Mouse (Mus musculus): Measurements from ENCODE around the gene Gatad2b. TPM values are rescaled to one million over a fixed set of nuclear protein-coding genes. Genes with fewer than 3 reads are reported as not detected.

The Gatad2b gene
- polyA plus RNA-seq, 1 experiment from 2014 or later = 11.3 TPM

- Histone ChIP-seq H3K9me3 (ENCODE audit: low read length) (no peaks in the 10 kb centered on the region), H3K27me3 (ENCODE audit: insufficient read depth, low read length) (no peaks in the 10 kb centered on the region), H3K4me2 (replicated peaks; ENCODE audit: low read depth, low read length) (no peak overlapping the region), H3K4me3 (ENCODE audit: low read length) (no peak overlapping the region), H3K4me1 (ENCODE audit: insufficient read depth, low read length) (no peaks in the 10 kb centered on the region), H3K27ac (ENCODE audit: low read length) (no peak overlapping the region), H3K9ac (replicated peaks; ENCODE audit: low read length) (no peak overlapping the region), H3K36me3 (ENCODE audit: insufficient read depth, low read length) (no peaks in the 10 kb centered on the region)
- WGBS = 33% methylated on average over 2 of the region's 2 CpGs
- ATAC-seq (ENCODE audit: low FRiP score, low TSS enrichment) = no peak
Observed at GRCm38 (mm10) chr3:90369041-90369440, 76.1 kb downstream of the Gatad2b start.

DNA sequence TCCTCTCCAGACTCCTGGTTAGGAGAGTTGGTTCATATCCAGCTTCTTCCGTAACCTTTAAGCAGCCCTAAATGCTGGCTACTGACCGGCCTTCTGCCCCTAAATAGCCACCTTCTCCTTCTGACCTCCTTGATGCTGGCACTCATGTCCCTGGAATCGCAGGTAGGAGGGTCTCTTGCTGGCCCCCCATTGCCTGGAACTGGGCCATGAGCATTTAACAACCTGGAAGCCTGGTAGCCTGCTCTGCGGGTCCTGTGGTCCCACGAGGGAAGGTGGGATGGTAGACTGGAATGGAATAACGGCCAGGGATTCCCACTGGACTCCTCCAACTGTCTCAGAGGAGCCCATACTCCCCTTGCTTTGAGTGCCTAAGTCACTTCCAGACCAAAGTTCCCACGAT is 78.9 kb downstream of the Gatad2b start:
- 65% methylated on average over 7 of the region's 7 CpGs for WGBS
- Histone ChIP-seq H3K27me3 (ENCODE audit: insufficient read depth, low read length) (no peaks in the 10 kb centered on the region), H3K4me2 (replicated peaks; ENCODE audit: low read depth, low read length) (no peak overlapping the region), H3K9ac (replicated peaks; ENCODE audit: low read length) (no peak overlapping the region), H3K4me3 (ENCODE audit: low read length) (no peak overlapping the region), H3K9me3 (ENCODE audit: low read length) (no peaks in the 10 kb centered on the region), H3K27ac (ENCODE audit: low read length) (no peak overlapping the region), H3K4me1 (ENCODE audit: insufficient read depth, low read length) (0 out of 2 replicates have a peak, but pooled peaks cover 3% of the 10 kb centered on the region), H3K36me3 (ENCODE audit: insufficient read depth, low read length) (no peaks in the 10 kb centered on the region)
- ATAC-seq (ENCODE audit: low FRiP score, low TSS enrichment) = no peak

- 70% methylated on average over 5 of the region's 5 CpGs for WGBS
- ATAC-seq (ENCODE audit: low FRiP score, low TSS enrichment) = no peak
Observed at GRCm38 (mm10) chr3:90372817-90373216, 79.8 kb downstream of the Gatad2b start.

DNA sequence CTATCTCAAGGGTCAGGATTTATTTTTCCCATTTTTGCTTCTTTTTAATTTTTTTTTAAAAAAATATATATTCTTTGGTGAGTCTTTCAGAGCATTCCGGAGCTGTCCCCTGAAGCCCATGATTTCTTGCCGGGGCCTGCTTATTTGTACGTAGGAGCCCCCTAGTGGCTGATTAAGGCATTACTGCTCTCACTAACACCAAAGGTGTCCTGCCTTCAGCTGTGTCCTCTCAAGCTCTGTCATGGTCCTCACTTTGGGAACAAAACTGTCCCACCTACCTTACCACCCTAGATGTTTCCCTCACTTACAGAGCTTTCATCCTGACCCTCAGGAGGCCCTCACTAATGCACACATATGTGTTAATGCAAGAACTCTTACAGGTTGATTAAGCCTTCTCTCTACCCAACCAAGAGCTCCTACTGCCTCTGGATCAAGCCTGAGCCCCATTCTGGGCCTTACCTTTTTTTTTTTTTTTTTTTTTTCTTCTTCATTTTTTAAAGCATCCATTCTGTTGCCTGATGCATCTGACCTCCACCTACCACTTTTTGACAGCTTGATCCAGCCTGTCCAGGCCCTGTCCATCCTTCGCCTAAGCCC is 80.6 kb downstream of the Gatad2b start:
- 0 out of 2 replicates have a peak, but pooled peaks cover 3% of the 10 kb centered on the region for H3K4me1 ChIP-seq (ENCODE audit: insufficient read depth, low read length)
- no peaks in the 10 kb centered on the region for H3K36me3 ChIP-seq (ENCODE audit: insufficient read depth, low read length)
- H3K27ac ChIP-seq (ENCODE audit: low read length) = no peak overlapping the region
- WGBS = 27% methylated on average over 4 of the region's 4 CpGs
- H3K9ac ChIP-seq (replicated peaks; ENCODE audit: low read length) = no peak overlapping the region
- H3K27me3 ChIP-seq (ENCODE audit: insufficient read depth, low read length) = no peaks in the 10 kb centered on the region
- no peak overlapping the region for H3K4me3 ChIP-seq (ENCODE audit: low read length)
- H3K4me2 ChIP-seq (replicated peaks; ENCODE audit: low read depth, low read length) = no peak overlapping the region
- no peaks in the 10 kb centered on the region for H3K9me3 ChIP-seq (ENCODE audit: low read length)
- peak; percentile 66; the same call in 1 of the 2 replicates for ATAC-seq (ENCODE audit: low FRiP score, low TSS enrichment)

More at GRCm38 (mm10) chr3:90372817-90373216, 79.8 kb downstream of the Gatad2b start:
- Histone ChIP-seq H3K9ac (replicated peaks; ENCODE audit: low read length) (no peak overlapping the region), H3K27me3 (ENCODE audit: insufficient read depth, low read length) (no peaks in the 10 kb centered on the region), H3K4me1 (ENCODE audit: insufficient read depth, low read length) (0 out of 2 replicates have a peak, but pooled peaks cover 3% of the 10 kb centered on the region), H3K4me3 (ENCODE audit: low read length) (no peak overlapping the region), H3K9me3 (ENCODE audit: low read length) (no peaks in the 10 kb centered on the region), H3K27ac (ENCODE audit: low read length) (no peak overlapping the region), H3K4me2 (replicated peaks; ENCODE audit: low read depth, low read length) (no peak overlapping the region), H3K36me3 (ENCODE audit: insufficient read depth, low read length) (no peaks in the 10 kb centered on the region)

GRCm38 (mm10) chr3:90374368-90374767 is 81.4 kb downstream of the Gatad2b start:
- ATAC-seq (ENCODE audit: low FRiP score, low TSS enrichment) = no peak
- H3K36me3 ChIP-seq (ENCODE audit: insufficient read depth, low read length) = no peaks in the 10 kb centered on the region
- 69% methylated on average over 4 of the region's 4 CpGs for WGBS
- no peak overlapping the region for H3K4me3 ChIP-seq (ENCODE audit: low read length)
- no peak overlapping the region for H3K9ac ChIP-seq (replicated peaks; ENCODE audit: low read length)
- H3K9me3 ChIP-seq (ENCODE audit: low read length) = no peaks in the 10 kb centered on the region
- H3K4me1 ChIP-seq (ENCODE audit: insufficient read depth, low read length) = 0 out of 2 replicates have a peak, but pooled peaks cover 3% of the 10 kb centered on the region
- no peak overlapping the region for H3K27ac ChIP-seq (ENCODE audit: low read length)
- H3K4me2 ChIP-seq (replicated peaks; ENCODE audit: low read depth, low read length) = no peak overlapping the region
- H3K27me3 ChIP-seq (ENCODE audit: insufficient read depth, low read length) = no peaks in the 10 kb centered on the region

- no peak for ATAC-seq (ENCODE audit: low FRiP score, low TSS enrichment)
- H3K9me3 ChIP-seq (ENCODE audit: low read length) = no peaks in the 10 kb centered on the region
- no peak overlapping the region for H3K9ac ChIP-seq (replicated peaks; ENCODE audit: low read length)
- no peak overlapping the region for H3K4me2 ChIP-seq (replicated peaks; ENCODE audit: low read depth, low read length)
- 0 out of 2 replicates have a peak, but pooled peaks cover 3% of the 10 kb centered on the region for H3K4me1 ChIP-seq (ENCODE audit: insufficient read depth, low read length)
- H3K27ac ChIP-seq (ENCODE audit: low read length) = no peak overlapping the region
- H3K36me3 ChIP-seq (ENCODE audit: insufficient read depth, low read length) = no peaks in the 10 kb centered on the region
- H3K4me3 ChIP-seq (ENCODE audit: low read length) = no peak overlapping the region
- H3K27me3 ChIP-seq (ENCODE audit: insufficient read depth, low read length) = no peaks in the 10 kb centered on the region
- 57% methylated on average over 3 of the region's 3 CpGs for WGBS
Observed at GRCm38 (mm10) chr3:90375562-90376246, 82.7 kb downstream of the Gatad2b start.

DNA sequence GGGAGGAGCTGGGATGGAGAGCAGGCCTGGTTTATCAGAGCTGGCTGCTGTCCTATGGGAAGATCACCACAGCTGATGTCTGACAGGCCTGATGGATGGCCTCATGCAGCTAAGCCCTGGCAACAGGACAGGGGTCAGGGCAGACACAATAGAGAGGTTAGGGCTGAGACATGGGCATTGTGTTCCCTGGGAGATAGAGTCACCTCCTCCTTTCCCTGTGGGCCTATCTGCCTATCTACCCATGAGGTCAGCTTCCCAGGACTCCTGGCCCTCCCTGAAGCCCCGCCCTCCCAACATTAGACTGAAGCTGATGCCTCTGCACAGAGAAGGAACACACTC is 83.2 kb downstream of the Gatad2b start:
- H3K27ac ChIP-seq (ENCODE audit: low read length) = no peak overlapping the region
- H3K36me3 ChIP-seq (ENCODE audit: insufficient read depth, low read length) = no peaks in the 10 kb centered on the region
- 75% methylated on average over 1 of the region's 1 CpGs for WGBS
- H3K9me3 ChIP-seq (ENCODE audit: low read length) = no peaks in the 10 kb centered on the region
- no peak overlapping the region for H3K9ac ChIP-seq (replicated peaks; ENCODE audit: low read length)
- no peak overlapping the region for H3K4me2 ChIP-seq (replicated peaks; ENCODE audit: low read depth, low read length)
- H3K4me3 ChIP-seq (ENCODE audit: low read length) = no peak overlapping the region
- H3K4me1 ChIP-seq (ENCODE audit: insufficient read depth, low read length) = 0 out of 2 replicates have a peak, but pooled peaks cover 3% of the 10 kb centered on the region
- no peak for ATAC-seq (ENCODE audit: low FRiP score, low TSS enrichment)
- no peaks in the 10 kb centered on the region for H3K27me3 ChIP-seq (ENCODE audit: insufficient read depth, low read length)

DNA sequence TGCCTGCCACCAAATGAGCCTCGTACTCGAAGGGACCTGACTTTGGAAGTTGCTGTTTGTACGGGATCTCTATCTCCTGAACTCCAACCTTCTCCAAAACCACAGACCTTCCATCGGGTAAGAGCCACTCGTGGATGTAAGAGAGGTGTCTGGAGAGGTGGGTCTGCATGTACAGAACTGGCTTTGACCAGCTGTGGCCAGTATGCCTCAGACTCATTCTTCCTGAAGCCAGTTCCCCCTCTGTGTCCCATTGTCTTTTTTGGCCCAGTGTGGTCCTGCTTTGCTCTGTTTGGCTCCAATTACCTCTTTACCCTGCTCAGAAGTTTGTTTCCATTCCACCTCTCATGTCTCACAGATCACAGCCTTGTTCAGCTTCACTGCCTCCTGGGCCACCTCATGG is 85.5 kb downstream of the Gatad2b start:
- ATAC-seq (ENCODE audit: low FRiP score, low TSS enrichment) = peak; percentile 29; the same call in 1 of the 2 replicates
- no peak overlapping the region for H3K9ac ChIP-seq (replicated peaks; ENCODE audit: low read length)
- H3K4me2 ChIP-seq (replicated peaks; ENCODE audit: low read depth, low read length) = no peak overlapping the region
- no peaks in the 10 kb centered on the region for H3K27me3 ChIP-seq (ENCODE audit: insufficient read depth, low read length)
- 80% methylated on average over 5 of the region's 5 CpGs for WGBS
- H3K4me1 ChIP-seq (ENCODE audit: insufficient read depth, low read length) = 0 out of 2 replicates have a peak, but pooled peaks cover 3% of the 10 kb centered on the region
- H3K4me3 ChIP-seq (ENCODE audit: low read length) = no peak overlapping the region
- H3K9me3 ChIP-seq (ENCODE audit: low read length) = no peaks in the 10 kb centered on the region
- no peak overlapping the region for H3K27ac ChIP-seq (ENCODE audit: low read length)
- no peaks in the 10 kb centered on the region for H3K36me3 ChIP-seq (ENCODE audit: insufficient read depth, low read length)

GRCm38 (mm10) chr3:90381727-90382126 is 88.7 kb downstream of the Gatad2b start:
- H3K27ac ChIP-seq (ENCODE audit: low read length) = no peak overlapping the region
- no peak overlapping the region for H3K4me3 ChIP-seq (ENCODE audit: low read length)
- H3K9ac ChIP-seq (replicated peaks; ENCODE audit: low read length) = no peak overlapping the region
- no peak for ATAC-seq (ENCODE audit: low FRiP score, low TSS enrichment)
- WGBS = 69% methylated on average over 11 of the region's 11 CpGs
- H3K9me3 ChIP-seq (ENCODE audit: low read length) = no peaks in the 10 kb centered on the region
- H3K4me2 ChIP-seq (replicated peaks; ENCODE audit: low read depth, low read length) = no peak overlapping the region
- H3K27me3 ChIP-seq (ENCODE audit: insufficient read depth, low read length) = no peaks in the 10 kb centered on the region
- H3K4me1 ChIP-seq (ENCODE audit: insufficient read depth, low read length) = peaks cover 7% of the 10 kb centered on the region; the same call in 1 of the 2 replicates
- 0 out of 2 replicates have a peak, but pooled peaks cover 5% of the 10 kb centered on the region for H3K36me3 ChIP-seq (ENCODE audit: insufficient read depth, low read length)

- no peak overlapping the region for H3K4me3 ChIP-seq (ENCODE audit: low read length)
- no peaks in the 10 kb centered on the region for H3K9me3 ChIP-seq (ENCODE audit: low read length)
- no peaks in the 10 kb centered on the region for H3K27me3 ChIP-seq (ENCODE audit: insufficient read depth, low read length)
- no peak overlapping the region for H3K27ac ChIP-seq (ENCODE audit: low read length)
- peaks cover 25% of the 10 kb centered on the region for H3K4me1 ChIP-seq (ENCODE audit: insufficient read depth, low read length)
- no peak for ATAC-seq (ENCODE audit: low FRiP score, low TSS enrichment)
- 89% methylated on average over 4 of the region's 4 CpGs for WGBS
- H3K4me2 ChIP-seq (replicated peaks; ENCODE audit: low read depth, low read length) = no peak overlapping the region
- H3K9ac ChIP-seq (replicated peaks; ENCODE audit: low read length) = no peak overlapping the region
- 0 out of 2 replicates have a peak, but pooled peaks cover 10% of the 10 kb centered on the region for H3K36me3 ChIP-seq (ENCODE audit: insufficient read depth, low read length)
Observed at GRCm38 (mm10) chr3:90383690-90384089, 90.7 kb downstream of the Gatad2b start.
